Mouse (Mus musculus) gastrocnemius, adult 8-10 months (tissue): Measurements from ENCODE around the gene Plekhg6. TPM values are rescaled to one million over a fixed set of nuclear protein-coding genes. Genes with fewer than 3 reads are reported as not detected.

ENCODE experiments used
- DNase-seq, 2 experiments: peaks; one replicate each; pipeline ENCODE4 v3.0.0; 2022; ENCODE audit warnings: low spot score in 2 of 2
- total RNA-seq, 4 experiments: library from RNA; stranded (reverse); gene quantifications; 2 replicates each; pipeline ENCODE4 v1.2.4; 2022

The Plekhg6 gene
- total RNA-seq, 4 experiments from 2014 or later: not detected

GRCm38 (mm10) chr6:125354352-125355151 lies 26.0 kb downstream of the Plekhg6 start:
- DNase-seq: peak; percentile 46 to 52

GRCm38 (mm10) chr6:125353655-125354054 lies 26.9 kb downstream of the Plekhg6 start:
- no peak for DNase-seq

- no peak for DNase-seq
Observed at GRCm38 (mm10) chr6:125353221-125353620, 27.4 kb downstream of the Plekhg6 start.

GRCm38 (mm10) chr6:125352811-125353210 lies 27.8 kb downstream of the Plekhg6 start:
- no peak for DNase-seq

GRCm38 (mm10) chr6:125352046-125352384 lies 28.6 kb downstream of the Plekhg6 start:
- no peak for DNase-seq

GRCm38 (mm10) chr6:125351368-125352045 lies 29.1 kb downstream of the Plekhg6 start:
- DNase-seq: peak in 1 of 2 experiments; percentile 48

GRCm38 (mm10) chr6:125350995-125351324 lies 29.6 kb downstream of the Plekhg6 start:
- DNase-seq: no peak

GRCm38 (mm10) chr6:125350231-125350994 lies 30.2 kb downstream of the Plekhg6 start:
- DNase-seq: peak in 1 of 2 experiments; percentile 65

- DNase-seq: peak in 1 of 2 experiments; percentile 58
Observed at GRCm38 (mm10) chr6:125349575-125350230, 30.9 kb downstream of the Plekhg6 start.

GRCm38 (mm10) chr6:125348721-125349574 lies 31.6 kb downstream of the Plekhg6 start, which contains the start of gene Tnfrsf1a:
TSS of gene Tnfrsf1a (plus strand) at chr6:125349362.
- DNase-seq: no peak

GRCm38 (mm10) chr6:125346029-125346428 lies 34.6 kb downstream of the Plekhg6 start:
- DNase-seq: no peak

- no peak for DNase-seq
Observed at GRCm38 (mm10) chr6:125345625-125346024, 35.0 kb downstream of the Plekhg6 start.

GRCm38 (mm10) chr6:125344866-125345265 lies 35.7 kb downstream of the Plekhg6 start:
- DNase-seq: no peak

GRCm38 (mm10) chr6:125344084-125344483 lies 36.5 kb downstream of the Plekhg6 start:
- DNase-seq: no peak

GRCm38 (mm10) chr6:125342198-125342597 lies 38.4 kb downstream of the Plekhg6 start:
- DNase-seq: no peak

- no peak for DNase-seq
Observed at GRCm38 (mm10) chr6:125340244-125340643, 40.3 kb downstream of the Plekhg6 start.

- DNase-seq: no peak
Observed at GRCm38 (mm10) chr6:125338791-125339660, 41.6 kb downstream of the Plekhg6 start.

- DNase-seq: no peak
Observed at GRCm38 (mm10) chr6:125334356-125334755, 46.2 kb downstream of the Plekhg6 start.

GRCm38 (mm10) chr6:125333112-125333899 lies 47.3 kb downstream of the Plekhg6 start:
- DNase-seq: no peak
